Mouse (Mus musculus): ENCODE data around the gene Gm47985.
"Not testable (repeated sequence)": the region's sequence is repeated elsewhere in the genome, so short reads cannot be mapped to it uniquely, and the experiment has no call there.

Gene Gm47985

DNA sequence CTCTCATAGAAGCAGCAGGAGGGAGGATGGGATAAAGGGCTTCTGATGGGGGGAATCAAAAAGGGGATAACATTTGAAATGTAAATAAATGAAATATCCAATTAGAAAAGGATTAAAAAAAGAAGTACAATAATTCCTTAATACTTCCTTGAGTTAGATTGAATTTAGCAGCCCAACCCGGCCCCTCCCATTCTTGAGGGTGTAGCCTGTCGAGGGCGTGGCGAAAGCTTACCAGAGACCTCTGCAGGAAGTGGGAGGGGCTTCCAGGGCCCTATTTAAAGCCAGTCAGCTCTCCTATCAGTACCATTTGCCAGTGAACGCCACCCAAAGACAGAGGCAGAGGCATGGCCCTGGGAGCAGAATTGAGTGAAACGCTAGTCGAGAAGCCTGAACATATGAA lies at the start of gene Gm47985:
Gene Gm47985, plus strand, starts transcription at position 272 of the 400 bp plus-strand sequence.
- not testable (repeated sequence) for DNase-seq (ENCODE audit: low spot score in 2 of 2)

DNA sequence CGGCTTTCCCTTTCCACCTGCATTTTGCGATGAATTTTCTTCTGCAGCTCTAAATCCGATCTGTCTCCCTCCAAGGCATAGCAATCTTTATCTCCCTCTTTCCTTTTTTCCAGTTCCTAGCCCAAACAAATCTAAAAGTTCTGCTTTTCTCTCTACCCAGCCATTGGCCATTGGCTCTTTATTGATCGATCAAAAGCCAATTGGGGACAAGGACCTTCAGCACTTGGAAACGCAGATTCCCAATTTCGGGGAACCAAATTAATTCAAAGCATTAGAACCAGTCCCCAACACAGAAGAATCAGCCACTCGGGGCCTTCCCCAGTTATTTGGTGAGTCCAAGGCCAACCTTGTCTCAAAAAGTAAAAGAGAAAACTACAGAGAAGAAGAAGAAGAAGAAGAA lies 49.7 kb upstream of the Gm47985 start:
- no peak for DNase-seq (ENCODE audit: low spot score in 2 of 2)

DNA sequence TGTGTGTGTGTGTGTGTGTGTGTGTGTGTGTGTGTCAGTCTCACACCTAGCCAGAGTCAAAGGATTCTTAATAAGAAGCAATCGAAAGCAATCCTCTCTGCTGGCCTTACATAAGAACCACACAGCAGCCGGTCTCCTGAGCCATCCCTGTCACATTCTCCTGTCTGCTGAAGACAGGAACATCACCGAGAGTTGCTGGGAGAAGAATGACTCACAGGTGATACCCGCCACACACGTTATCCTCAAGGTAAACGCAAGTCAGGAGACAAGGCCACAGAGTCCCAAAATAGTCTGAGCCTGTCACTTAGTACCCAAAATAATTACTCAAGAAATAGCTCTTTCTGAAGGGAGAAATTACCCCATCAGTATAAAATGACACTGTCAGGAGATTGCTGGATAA lies 43.9 kb upstream of the Gm47985 start:
- DNase-seq (ENCODE audit: low spot score in 2 of 2): peak in 1 of 2 experiments; percentile 30

DNA sequence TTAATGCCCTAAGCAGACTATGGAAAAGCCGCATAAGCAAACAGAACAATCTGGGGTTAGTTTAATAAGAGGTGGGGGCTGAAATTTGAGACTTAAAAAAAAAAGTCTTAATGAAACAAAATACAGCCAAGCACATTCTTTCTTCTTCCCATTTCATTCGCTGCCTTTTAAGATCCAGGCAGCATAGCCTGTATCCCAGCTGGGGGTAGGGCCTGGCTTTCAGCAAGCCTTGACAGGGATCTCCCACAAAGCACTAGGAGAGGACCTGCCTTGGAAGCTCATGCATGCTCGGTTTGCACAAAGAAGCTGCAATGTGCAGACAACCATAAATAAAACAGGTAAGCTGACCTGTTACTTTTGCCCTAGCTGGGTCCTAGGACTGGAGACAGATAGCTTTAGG lies 41.4 kb upstream of the Gm47985 start:
- DNase-seq (ENCODE audit: low spot score in 2 of 2): no peak

DNA sequence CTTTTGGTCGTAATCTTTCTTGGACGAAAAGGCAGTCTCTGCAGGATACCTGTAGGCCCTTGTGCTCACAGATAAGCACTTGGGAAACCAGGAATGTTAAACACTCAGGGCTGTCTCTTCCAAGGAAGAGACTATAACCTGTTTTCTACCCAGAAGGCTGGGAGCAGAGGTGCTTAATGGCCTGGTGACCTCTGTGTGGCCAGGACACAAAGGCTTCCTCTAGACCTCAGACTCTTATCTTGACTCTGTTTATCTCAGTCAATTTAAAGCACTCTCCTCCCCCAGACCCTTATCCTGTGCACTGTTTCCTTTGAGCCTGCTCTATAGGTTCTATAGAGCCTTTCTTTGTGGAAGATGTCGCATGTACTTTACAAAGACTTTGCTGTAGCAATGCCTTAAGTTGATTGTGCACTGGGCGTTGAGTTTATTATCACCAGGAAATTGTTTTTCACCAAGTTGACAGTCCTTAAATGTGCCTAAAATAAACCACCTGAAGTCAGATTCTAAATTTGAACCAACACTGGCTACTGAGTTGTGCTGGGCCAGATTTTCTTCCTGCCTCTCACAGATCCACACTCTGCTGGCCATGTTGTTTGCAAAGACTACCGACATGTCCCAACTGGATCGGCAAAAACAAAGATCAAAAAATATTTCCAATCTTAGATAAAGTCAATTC lies 37.7 kb upstream of the Gm47985 start:
- no peak for DNase-seq (ENCODE audit: low spot score in 2 of 2)

DNA sequence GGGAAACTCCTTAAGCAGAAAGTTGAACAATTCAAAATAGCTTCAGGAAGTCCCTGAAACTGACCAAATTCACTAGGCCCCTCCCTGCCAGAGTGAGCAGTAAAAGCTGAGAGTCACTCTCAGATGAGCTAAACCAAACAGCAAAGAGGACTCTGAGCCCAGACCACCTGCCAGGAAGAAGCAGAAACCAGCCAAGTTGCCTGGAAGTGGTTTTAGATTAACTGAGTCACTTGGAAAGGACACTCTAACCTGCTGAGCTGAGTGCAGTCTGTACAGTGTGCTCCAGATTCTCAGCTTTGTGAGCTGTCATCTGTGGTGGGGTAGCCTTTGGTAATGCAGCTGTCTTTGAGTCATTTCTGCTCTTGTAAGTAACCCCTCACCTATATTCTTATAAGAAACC lies 34.5 kb upstream of the Gm47985 start:
- no peak for DNase-seq (ENCODE audit: low spot score in 2 of 2)

DNA sequence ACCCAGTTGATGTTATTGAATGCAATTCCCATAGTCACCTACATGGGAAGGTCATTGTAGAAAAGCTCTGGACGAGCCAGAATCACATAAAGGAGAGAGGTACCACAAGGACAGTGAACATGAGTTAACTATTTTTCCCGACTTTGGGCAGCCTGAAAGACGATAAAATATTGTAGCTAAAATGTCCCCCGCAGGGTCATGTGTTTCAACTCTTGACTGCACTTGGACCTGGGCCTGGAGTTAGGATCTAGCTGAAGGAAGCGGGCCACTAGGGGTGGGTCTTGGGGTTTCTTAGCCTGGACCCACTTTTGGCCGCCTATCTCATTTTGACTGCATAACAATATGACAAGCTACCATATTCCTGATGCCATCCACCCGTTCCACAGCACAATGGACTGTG lies 32.1 kb upstream of the Gm47985 start:
- DNase-seq (ENCODE audit: low spot score in 2 of 2): no peak

DNA sequence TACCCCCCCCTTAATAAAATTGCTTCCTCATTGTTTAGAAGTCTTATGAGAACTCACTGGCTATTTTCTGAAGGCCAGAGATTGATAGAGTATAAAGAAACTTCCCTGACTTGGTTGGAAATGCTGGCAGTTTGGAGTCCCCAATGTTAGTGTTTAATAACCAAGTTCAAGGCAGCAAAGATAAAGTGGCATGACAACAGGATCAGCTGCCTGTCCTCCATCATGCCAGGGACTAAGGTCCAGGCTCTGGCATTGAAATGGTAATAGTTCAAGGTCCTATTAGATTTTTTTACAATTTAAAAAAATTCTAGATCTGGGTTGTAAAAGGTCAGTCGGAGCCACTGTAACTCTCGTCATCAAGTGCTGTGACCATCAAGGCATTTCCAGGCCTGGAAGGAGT lies 31.2 kb upstream of the Gm47985 start:
- no peak for DNase-seq (ENCODE audit: low spot score in 2 of 2)

DNA sequence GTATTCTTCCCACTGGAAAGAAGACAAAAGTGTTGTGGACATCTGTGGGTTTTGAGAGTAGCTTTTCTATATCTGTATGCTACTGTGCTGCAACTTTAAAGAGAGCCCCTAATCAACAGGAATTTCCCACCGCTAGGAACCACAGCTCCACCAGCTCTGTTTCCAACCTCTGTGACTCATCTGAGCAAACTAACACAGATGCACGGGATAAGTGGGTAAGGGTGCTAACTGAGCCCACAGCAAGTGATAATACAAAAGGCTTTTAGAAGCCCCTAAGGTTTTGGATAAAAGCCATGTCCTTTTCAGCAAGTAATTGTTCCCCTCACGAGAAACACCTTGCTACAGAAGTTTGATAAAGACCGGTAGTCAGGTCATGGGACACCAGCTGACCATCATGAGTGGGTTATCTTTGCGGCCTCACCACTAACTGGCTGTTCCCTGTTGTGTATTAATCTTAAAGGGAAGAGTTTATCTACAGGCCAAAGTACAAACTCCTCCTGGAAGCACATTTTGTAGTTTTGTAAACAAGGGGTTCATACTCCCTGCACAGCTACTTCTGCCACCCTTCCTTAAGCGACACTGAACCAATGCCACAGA lies 29.2 kb upstream of the Gm47985 start:
- no peak for DNase-seq (ENCODE audit: low spot score in 2 of 2)

DNA sequence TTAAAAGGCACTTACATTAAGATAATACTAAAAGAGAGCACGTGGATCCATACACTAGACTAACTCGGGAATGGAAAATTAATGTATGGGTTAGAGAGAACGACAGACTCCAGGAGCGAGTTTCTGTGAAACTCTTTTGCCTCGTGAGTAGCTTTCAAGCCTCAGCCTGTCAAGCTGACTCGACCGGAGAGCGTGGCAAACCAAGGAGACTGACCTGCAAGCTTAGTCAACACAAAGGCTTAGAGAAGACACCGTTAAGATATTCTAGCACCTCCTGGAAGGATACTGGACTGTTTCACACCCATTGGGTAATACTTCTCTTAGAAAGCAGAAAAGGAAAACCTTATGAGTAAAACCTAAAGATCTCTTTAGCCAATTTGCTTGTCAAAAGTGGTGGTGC lies 28.2 kb upstream of the Gm47985 start:
- DNase-seq (ENCODE audit: low spot score in 2 of 2): not testable (repeated sequence)

DNA sequence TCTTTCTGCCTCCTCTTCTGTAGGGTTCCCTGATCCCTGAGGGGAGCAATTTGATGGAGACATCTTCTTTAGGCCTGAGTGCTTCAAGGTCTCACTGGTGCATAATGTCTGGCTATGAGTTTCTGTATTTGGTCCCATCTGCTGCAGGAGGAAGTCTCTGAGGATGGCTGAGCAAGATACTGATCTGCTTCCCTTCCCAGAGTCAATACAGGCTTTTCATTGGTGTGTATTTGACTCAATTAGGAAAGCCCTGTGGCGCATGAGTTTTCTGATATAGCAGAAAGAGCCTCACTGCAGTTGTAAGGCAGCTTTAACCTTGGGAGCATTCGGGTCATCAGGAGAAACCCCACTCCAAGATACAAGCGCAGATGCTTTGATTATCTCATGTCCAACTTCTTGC lies 26.2 kb upstream of the Gm47985 start:
- no peak for DNase-seq (ENCODE audit: low spot score in 2 of 2)

DNA sequence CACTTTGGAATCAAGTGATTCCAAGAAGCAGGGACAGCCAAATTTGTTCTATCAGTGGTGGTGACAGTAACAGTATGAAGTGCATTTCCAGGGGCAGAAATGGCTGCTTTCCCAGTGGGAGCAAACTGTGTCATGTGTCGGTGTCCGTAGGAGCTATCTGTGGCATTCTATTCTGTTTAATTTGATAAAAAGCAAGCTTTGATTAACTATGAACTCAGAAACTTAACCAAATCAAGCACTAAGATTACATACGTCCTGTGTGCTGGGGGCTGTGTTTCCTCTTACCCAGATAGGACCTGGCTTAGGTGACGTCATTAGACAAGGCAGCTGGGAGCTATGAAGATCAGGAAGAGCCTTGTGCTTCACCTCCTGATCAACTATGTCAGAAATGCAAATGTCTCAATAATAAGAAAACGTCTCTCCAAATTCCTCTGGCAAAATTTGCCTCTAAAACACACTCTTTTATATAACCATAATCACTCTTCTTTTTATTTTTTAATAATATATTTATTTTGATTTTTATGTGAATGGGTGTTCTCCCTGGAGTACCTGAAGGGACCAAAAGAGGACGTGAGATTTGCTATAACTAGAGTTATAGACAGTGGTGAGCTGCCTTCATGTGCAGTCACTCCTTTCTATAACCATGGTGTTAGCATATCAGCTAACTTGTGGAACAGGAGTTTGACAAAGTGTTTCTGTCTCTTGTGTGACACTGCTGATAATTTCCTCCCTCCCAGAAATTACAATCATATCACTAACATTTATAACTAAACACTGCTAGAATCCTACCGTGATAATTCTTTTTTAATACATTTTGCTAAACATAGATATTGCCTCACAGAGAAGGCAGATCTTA lies 25.3 kb upstream of the Gm47985 start:
- no peak for DNase-seq (ENCODE audit: low spot score in 2 of 2)

DNA sequence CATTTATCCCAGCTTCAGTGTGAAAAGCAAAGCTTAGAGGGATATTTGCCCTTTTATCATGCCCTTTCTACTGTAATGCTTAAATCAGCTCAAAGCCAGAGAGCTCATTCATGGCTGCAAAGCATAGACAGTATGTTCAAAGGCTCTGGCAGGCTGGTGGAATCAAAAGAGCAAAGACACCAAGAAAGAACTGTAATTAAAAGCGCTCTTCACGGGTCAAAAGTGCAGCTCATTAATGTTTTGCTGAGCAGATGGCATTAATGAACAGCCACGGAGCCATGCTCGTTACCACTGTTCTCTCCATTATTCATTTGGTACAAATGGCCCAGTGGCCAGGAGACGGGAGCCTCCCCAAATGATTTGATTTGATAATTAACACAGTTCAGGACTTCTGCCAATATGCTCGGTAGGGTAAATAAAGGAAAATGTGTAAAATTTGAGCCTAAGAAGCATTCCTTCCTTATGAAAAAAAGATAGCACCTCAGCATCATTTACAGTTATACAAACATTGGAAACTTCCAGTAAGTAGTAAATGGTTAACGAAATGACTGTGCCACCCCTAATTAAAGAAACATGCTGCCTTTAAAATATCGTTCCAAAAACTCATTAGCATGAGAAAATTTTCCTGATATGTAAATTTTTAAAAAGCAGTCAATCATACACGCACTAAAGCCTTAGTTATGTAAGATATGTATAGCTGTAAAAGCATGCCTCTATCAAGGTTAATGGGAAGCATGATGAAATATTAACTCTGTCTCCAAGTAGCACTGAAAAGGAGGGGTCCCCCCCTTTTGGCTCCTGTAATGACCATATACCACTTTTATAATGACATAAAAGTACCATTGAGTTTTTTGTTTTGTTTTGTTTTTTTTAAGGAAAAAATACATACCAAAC lies 24.1 kb upstream of the Gm47985 start:
- DNase-seq (ENCODE audit: low spot score in 2 of 2): no peak

DNA sequence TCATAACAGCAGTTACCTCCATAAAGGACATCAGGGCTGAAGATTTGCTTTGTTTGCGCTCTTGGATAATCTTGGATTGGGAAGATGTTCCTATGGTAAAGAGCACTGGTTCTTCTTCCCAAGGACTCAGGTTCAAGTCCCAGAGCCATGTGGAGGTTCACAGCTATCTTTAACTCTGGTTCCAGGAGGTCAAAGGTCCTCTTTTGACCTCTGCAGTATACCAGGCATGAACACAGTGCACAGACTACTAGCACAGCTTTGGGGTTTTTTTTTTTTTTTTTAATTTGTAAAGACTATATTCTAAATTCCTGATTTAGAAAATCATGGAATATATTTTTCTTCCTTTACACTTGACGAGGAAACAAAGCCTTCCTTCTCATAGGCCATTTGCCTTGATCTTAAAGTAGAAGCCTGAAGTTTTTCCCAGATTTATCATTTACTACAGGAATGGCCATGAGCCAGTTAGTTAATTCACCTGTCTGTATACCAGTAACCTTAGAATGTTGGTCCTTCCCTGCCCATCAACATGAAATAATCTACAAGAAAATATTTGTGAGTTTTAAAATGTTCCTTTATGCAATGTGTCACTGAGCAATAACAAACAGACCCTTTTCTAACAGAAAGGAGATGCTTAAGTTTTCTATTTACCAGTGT lies 23.4 kb upstream of the Gm47985 start:
- DNase-seq (ENCODE audit: low spot score in 2 of 2): no peak

DNA sequence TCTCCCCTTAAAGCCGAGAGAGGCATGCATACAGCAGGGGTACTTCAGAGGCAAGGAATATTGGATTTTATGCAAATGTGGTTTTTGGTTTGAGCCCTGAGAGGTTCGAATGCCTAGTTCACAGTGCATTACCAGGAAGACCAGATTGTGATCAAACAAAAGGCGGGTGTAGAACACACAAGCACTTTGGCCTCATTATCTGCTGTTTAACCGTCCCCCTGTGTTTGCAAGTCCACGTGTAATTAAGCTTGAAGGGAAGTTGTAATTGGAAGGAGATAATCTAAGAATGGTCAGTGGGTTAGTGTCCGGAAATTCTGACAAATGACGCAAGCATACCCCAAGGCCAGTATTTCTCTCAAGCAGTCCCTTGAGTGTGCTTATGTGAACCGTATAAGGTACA lies 16.3 kb upstream of the Gm47985 start:
- no peak for DNase-seq (ENCODE audit: low spot score in 2 of 2)

DNA sequence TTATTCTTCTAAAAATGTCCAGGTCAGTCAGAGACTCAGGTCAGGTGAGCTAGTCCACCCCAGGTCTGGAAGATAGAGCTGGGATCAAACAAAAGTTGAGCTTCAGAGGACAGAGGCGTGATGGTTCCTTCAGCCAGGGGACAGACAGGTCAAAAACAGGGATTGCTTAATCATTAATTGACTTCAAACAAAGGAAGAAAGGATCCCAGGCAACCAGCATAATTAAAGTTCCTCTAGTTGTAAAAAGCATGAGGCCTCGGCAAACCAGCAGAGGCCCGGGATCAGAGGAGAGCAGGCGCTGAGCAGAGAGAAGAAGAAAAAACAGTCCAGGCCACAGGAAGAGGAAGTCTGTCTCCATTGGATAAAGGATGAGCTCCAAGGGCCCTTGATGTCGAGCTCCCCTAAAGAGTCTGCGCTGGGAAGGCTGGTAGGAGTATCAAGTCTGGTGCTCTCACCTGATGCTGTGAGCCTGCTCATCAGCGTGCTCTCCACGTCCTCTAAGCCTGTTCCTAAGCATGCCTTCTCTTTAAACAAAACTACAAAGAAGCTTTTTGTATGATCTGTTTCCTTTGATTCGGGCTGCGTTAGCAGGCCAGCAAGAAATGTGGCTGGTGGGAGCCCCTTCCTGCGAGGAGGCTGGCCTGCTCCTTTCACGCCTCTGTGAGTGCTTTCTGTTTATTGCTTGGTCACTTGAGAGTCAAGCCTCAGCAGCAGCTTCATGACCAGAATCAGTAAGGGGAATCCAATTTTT lies 14.9 kb upstream of the Gm47985 start:
- peak; percentile 36 to 43 for DNase-seq (ENCODE audit: low spot score in 2 of 2)

DNA sequence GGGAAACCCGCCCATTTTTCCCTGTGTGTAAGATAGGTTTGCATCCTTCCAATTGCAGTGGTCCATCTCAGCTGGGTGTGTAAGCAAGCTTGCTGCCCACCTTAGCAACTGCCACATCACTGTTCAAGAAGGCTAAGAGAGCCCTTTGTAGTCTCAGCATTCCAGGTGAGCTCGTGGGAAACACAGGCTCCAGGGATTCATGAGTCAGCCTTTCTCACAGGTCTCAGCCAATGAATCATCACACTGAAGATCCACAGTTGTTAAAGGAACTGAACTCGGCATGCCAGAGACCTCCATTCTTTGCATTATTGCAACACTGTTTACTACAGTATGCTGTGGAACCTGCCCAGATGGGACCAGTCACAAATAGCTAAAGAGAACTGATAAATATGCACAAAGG lies 13.7 kb upstream of the Gm47985 start:
- no peak for DNase-seq (ENCODE audit: low spot score in 2 of 2)

DNA sequence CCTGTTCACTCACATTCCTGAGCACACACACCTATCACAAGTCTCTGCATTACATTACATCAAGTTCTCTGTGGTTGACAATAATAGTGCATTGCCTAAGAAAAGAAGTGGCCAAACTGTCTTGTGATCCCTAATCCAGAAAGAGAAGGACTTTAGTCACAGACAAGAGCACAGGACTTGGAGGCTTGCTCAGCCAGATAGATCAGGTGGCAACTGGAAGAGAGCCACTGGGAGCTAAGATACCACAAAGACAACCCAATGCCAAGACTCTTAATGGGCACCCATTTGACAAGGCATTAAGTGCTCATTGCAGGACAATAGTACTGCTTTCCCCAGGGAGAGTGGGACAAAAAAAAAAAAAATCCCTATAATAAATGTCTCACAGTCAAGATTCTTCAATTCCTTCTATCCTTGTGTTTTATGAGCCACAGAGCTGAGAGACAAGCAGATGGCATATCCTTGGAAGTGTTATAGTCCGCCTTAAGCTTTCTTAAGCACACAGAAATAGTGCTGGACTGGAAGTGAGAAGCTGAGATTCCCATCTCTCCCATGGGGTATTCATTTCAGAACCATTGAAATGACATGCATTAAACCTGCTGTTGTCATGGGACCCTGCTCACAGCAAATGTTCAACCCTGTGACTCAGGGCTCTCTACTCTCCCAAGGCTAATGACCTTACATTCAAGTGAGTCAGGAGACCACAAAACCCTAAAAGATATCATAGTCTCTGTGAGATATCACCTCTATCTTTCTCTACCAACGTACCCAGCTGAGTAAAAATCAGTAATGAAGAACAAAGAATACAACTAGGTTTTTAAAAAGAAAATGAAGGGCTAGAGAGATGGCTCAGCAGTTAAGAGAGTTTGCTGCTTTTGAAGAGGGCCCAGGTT lies 10.5 kb upstream of the Gm47985 start:
- no peak for DNase-seq (ENCODE audit: low spot score in 2 of 2)

Data from right cerebral cortex, postnatal 10 days (tissue).